In the genomic region with DNA sequence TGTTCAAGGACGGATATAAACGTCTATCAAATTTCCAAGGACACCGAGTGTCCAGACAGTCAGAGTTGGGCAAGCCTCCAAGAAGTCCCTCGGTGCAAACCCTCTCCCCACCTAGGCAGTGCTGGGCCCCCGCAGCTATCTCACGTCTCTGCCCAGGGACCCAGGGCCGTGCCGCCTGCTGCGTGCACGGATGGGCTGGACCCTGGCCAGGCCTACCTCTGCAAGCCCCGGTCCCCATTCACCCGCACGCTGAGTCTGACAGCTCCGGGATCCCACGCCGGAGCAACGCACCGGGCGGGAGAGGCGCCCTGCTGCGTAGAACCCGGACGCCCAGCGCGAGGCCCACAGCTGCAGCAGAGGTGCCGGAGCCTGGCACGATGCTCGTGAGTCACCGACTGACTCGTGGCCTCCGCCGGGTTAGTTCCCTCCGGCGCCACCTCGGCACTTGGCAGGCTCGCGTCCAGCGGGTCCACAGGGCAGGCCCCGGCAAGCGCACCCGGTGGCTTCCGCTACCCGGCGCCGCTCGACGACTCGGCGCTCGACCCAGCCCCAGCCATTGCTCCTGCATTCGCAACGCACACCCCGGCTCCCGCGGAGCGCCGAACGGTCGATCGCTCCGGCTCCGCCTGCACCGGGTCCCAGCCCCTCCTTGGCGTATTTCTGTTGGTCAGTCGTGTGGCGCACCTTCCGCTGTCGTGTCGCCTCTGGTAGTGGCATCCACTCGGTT, we compare ENCODE assay signal across 8 mouse cellular contexts. TPM values are rescaled to one million over a fixed set of nuclear protein-coding genes. Genes with fewer than 3 reads are reported as not detected.
DNase-seq lines count a peak whose midpoint lies in the region; ATAC-seq lines count a peak whose summit lies in the region.

No protein-coding gene starts in this region.

- DNase-seq in adrenal gland, adult 18-20 months (ENCODE audit: low spot score in 2 of 2) = peak; percentile 85 to 87
- DNase-seq in embryo, embryonic 10.5 days (ENCODE audit: low spot score) = peak; percentile 93
- DNase-seq in gastrocnemius, postnatal 14 days = peak; percentile 94
- DNase-seq in left cerebral cortex, postnatal 10 days (ENCODE audit: extremely low spot score in 1 of 2, low spot score in 2 of 2) = peak; percentile 85 to 95
- peak; percentile 93 to 94 for DNase-seq in right cerebral cortex, postnatal 10 days (ENCODE audit: low spot score in 2 of 2)
- peak; percentile 95 for DNase-seq in urinary bladder, postnatal 14 days (ENCODE audit: low spot score)

- intact Hi-C loops in gastrocnemius, postnatal 14 days (cut with DNase I; ENCODE audit: low total_unique reads) = loop anchor here (10.0 kb wide), 1 partner anchor 222 kb away; no protein-coding TSS in a partner anchor
- intact Hi-C loops in left cerebral cortex, postnatal 10 days (cut with DNase I) = loop anchor here (5.0 kb wide), 1 partner anchor 40 kb away; no protein-coding TSS in a partner anchor

- peak; percentile 93 for ATAC-seq in inflammation-experienced regulatory T-cells, adult 6 months
- ATAC-seq in megakaryocyte progenitor cell, adult 5-6 weeks (replicated peaks; ENCODE audit: poor library complexity) = peak; percentile 88

RNA-seq across cellular contexts. Expression of a gene that starts 11.7 kb away (rescaled TPM):
- total RNA-seq in adrenal gland, adult 18-20 months (2021) = 10 to 100 TPM; 30.1 to 35.3 TPM
- 10 to 100 TPM; 12.4 to 13.0 TPM for total RNA-seq in gastrocnemius, postnatal 14 days (2021)
- 10 to 100 TPM; 13.2 to 20.6 (median 19.4) TPM for polyA plus RNA-seq in inflammation-experienced regulatory T-cells, adult 6 months (2017; shearing (Covaris generic))
- total RNA-seq in left cerebral cortex, postnatal 10 days (2021) = 10 to 100 TPM; 43.4 to 50.7 TPM
- total RNA-seq in megakaryocyte progenitor cell, adult 5-6 weeks (2015) = 24.5 and 28.2 TPM in 2 replicates
- 32.7 and 33.6 TPM in 2 replicates for total RNA-seq in megakaryocyte progenitor cell, adult 5-6 weeks (2017)

Comparison
In these comparisons a context has a peak if more than half of its experiments do, and no peak if none do; other contexts are left out.
1. Peak in every context shown above with its lines: DNase-seq and ATAC-seq.